Mouse (Mus musculus) megakaryocyte, embryonic 14.5 days (primary cell): ENCODE data around the gene Dscaml1. TPM values are rescaled to one million over a fixed set of nuclear protein-coding genes. Genes with fewer than 3 reads are reported as not detected.

Experiments used
- H3K27me3 ChIP-seq: replicated peaks from 2 replicates; pipeline ENCODE3; 2012; ENCODE audit warnings: inconsistent platforms
- H3K36me3 ChIP-seq: replicated peaks from 2 replicates; pipeline ENCODE3; 2012; ENCODE audit warnings: low read length, inconsistent platforms, mixed read lengths
- H3K4me1 ChIP-seq: 2 replicates; pipeline ENCODE4 v1.6.1; 2012; ENCODE audit warnings: inconsistent platforms
- H3K4me3 ChIP-seq: replicated peaks from 2 replicates; pipeline ENCODE3; 2012; ENCODE audit warnings: moderate library complexity, mild to moderate bottlenecking, inconsistent platforms
- H3K9me3 ChIP-seq: 2 replicates; pipeline ENCODE4 v1.6.1; 2012; ENCODE audit warnings: inconsistent platforms
- FLI1 ChIP-seq: IDR thresholded peaks from 2 replicates; pipeline ENCODE4 v1.6.1; 2012; ENCODE audit warnings: low read length, inconsistent platforms, mixed read lengths
- GATA1 ChIP-seq: IDR thresholded peaks from 3 replicates; pipeline ENCODE4 v1.6.1; 2012; ENCODE audit warnings: mixed read lengths, low read length, inconsistent platforms, borderline replicate concordance
- polyA plus RNA-seq: library from polyadenylated mRNA; stranded (reverse); fragments of >175 nt; gene quantifications from 2 replicates; pipeline ENCODE4 v1.2.3, GENCODE M21; 2012; ENCODE audit warnings: low replicate concordance; ENCODE audit not compliant: insufficient read depth

Gene Dscaml1
- polyA plus RNA-seq, 1 experiment = not detected

GRCm38 (mm10) chr9:45421209-45421608, 5.2 kb upstream of the Dscaml1 start:
- Histone ChIP-seq H3K27me3 (peaks cover 68% of the 10 kb centered on the region), H3K36me3 (no peaks in the 10 kb centered on the region), H3K4me1 (peaks cover 20% of the 10 kb centered on the region), H3K4me3 (no peak overlapping the region), H3K9me3 (peaks cover 4% of the 10 kb centered on the region; the same call in 1 of the 2 replicates)
- TF ChIP-seq GATA1 (no peak), FLI1 (no peak)

GRCm38 (mm10) chr9:45422761-45423298, 3.6 kb upstream of the Dscaml1 start:
- Histone ChIP-seq H3K4me3 (no peak overlapping the region), H3K27me3 (peaks cover 76% of the 10 kb centered on the region), H3K36me3 (no peaks in the 10 kb centered on the region), H3K4me1 (peaks cover 4% of the 10 kb centered on the region; the same call in 1 of the 2 replicates), H3K9me3 (peaks cover 4% of the 10 kb centered on the region; the same call in 1 of the 2 replicates)
- TF ChIP-seq GATA1 = no peak
- no peak for TF ChIP-seq FLI1

- no peak overlapping the region for H3K4me3 ChIP-seq
- H3K9me3 ChIP-seq = no peaks in the 10 kb centered on the region
- H3K4me1 ChIP-seq = peaks cover 14% of the 10 kb centered on the region
- H3K27me3 ChIP-seq = peaks cover 83% of the 10 kb centered on the region
- H3K36me3 ChIP-seq = no peaks in the 10 kb centered on the region
- TF ChIP-seq GATA1 (no peak), FLI1 (no peak)
Observed at GRCm38 (mm10) chr9:45429392-45429791, 3.0 kb downstream of the Dscaml1 start.

- Histone ChIP-seq H3K27me3 (peaks cover 85% of the 10 kb centered on the region), H3K4me1 (peaks cover 14% of the 10 kb centered on the region), H3K9me3 (no peaks in the 10 kb centered on the region), H3K36me3 (no peaks in the 10 kb centered on the region), H3K4me3 (peak overlapping the region; percentile 42)
- TF ChIP-seq FLI1 = no peak
- no peak for TF ChIP-seq GATA1
Observed at GRCm38 (mm10) chr9:45429951-45430697, 3.7 kb downstream of the Dscaml1 start.

GRCm38 (mm10) chr9:45430698-45430959, 4.2 kb downstream of the Dscaml1 start:
- Histone ChIP-seq H3K4me3 (no peak overlapping the region), H3K27me3 (peaks cover 87% of the 10 kb centered on the region), H3K4me1 (peaks cover 14% of the 10 kb centered on the region), H3K36me3 (no peaks in the 10 kb centered on the region), H3K9me3 (no peaks in the 10 kb centered on the region)
- no peak for TF ChIP-seq FLI1
- TF ChIP-seq GATA1 = no peak

GRCm38 (mm10) chr9:45431150-45431549, 4.7 kb downstream of the Dscaml1 start:
- TF ChIP-seq GATA1 (no peak), FLI1 (no peak)
- Histone ChIP-seq H3K9me3 (no peaks in the 10 kb centered on the region), H3K4me3 (no peak overlapping the region), H3K4me1 (peaks cover 14% of the 10 kb centered on the region), H3K36me3 (no peaks in the 10 kb centered on the region), H3K27me3 (peaks cover 88% of the 10 kb centered on the region)

GRCm38 (mm10) chr9:45432639-45433038, 6.2 kb downstream of the Dscaml1 start:
- peaks cover 14% of the 10 kb centered on the region for H3K4me1 ChIP-seq
- no peak overlapping the region for H3K4me3 ChIP-seq
- H3K36me3 ChIP-seq = no peaks in the 10 kb centered on the region
- no peaks in the 10 kb centered on the region for H3K9me3 ChIP-seq
- H3K27me3 ChIP-seq = peaks cover 89% of the 10 kb centered on the region
- TF ChIP-seq FLI1 = no peak
- TF ChIP-seq GATA1 = no peak

GRCm38 (mm10) chr9:45433119-45433518, 6.7 kb downstream of the Dscaml1 start:
- H3K4me3 ChIP-seq = no peak overlapping the region
- no peaks in the 10 kb centered on the region for H3K9me3 ChIP-seq
- TF ChIP-seq GATA1 (no peak), FLI1 (no peak)
- peaks cover 14% of the 10 kb centered on the region for H3K4me1 ChIP-seq
- H3K36me3 ChIP-seq = no peaks in the 10 kb centered on the region
- H3K27me3 ChIP-seq = peaks cover 90% of the 10 kb centered on the region

- Histone ChIP-seq H3K27me3 (peaks cover 91% of the 10 kb centered on the region), H3K4me3 (no peak overlapping the region), H3K4me1 (peaks cover 13% of the 10 kb centered on the region), H3K36me3 (no peaks in the 10 kb centered on the region), H3K9me3 (no peaks in the 10 kb centered on the region)
- TF ChIP-seq GATA1 (no peak), FLI1 (no peak)
Observed at GRCm38 (mm10) chr9:45434171-45434570, 7.7 kb downstream of the Dscaml1 start.

GRCm38 (mm10) chr9:45439025-45439424, 12.6 kb downstream of the Dscaml1 start:
- H3K4me3 ChIP-seq = no peak overlapping the region
- no peak for TF ChIP-seq GATA1
- no peak for TF ChIP-seq FLI1
- no peaks in the 10 kb centered on the region for H3K4me1 ChIP-seq
- H3K27me3 ChIP-seq = peaks cover 86% of the 10 kb centered on the region
- no peaks in the 10 kb centered on the region for H3K36me3 ChIP-seq
- H3K9me3 ChIP-seq = no peaks in the 10 kb centered on the region

- TF ChIP-seq GATA1 (no peak), FLI1 (no peak)
- H3K27me3 ChIP-seq = peaks cover 84% of the 10 kb centered on the region
- H3K36me3 ChIP-seq = no peaks in the 10 kb centered on the region
- no peaks in the 10 kb centered on the region for H3K4me1 ChIP-seq
- H3K9me3 ChIP-seq = no peaks in the 10 kb centered on the region
- H3K4me3 ChIP-seq = no peak overlapping the region
Observed at GRCm38 (mm10) chr9:45440083-45440784, 13.8 kb downstream of the Dscaml1 start.
